In genomic region chr9:12457810-12458209, GRCm38 (mm10) we compare ENCODE assay signal across 22 mouse cellular contexts.
DNase-seq lines count a peak whose midpoint lies in the region; TF ChIP-seq lines count a peak whose summit lies in the region.
"Had no signal": no experiment of that assay in that cellular context is flagged by ENCODE, and none has a peak within 500 bp of the region (broad histone marks: within the 10 kb centered on the region; RNA-seq: fewer than 3 reads in every experiment).

No protein-coding gene starts in this region.

- no peaks in the 10 kb centered on the region for H3K4me1 ChIP-seq in heart, embryonic 10.5 days
- H3K4me1 ChIP-seq: embryonic facial prominence, embryonic 10.5 days; embryonic facial prominence, embryonic 12.5 days; forebrain, embryonic 13.5 days; forebrain, embryonic 15.5 days had no signal

- H3K9me3 ChIP-seq in heart, embryonic 10.5 days, result no peaks in the 10 kb centered on the region
- H3K9me3 ChIP-seq: embryonic facial prominence, embryonic 12.5 days; forebrain, embryonic 13.5 days; forebrain, embryonic 15.5 days; G1E had no signal

- H3K79me3 ChIP-seq in C2C12 (ENCODE audit: low read depth), result no peaks in the 10 kb centered on the region

- DNase-seq in layer of hippocampus, adult 9-10 months (ENCODE audit: low spot score), result peak; percentile 3
- no peak for DNase-seq in layer of hippocampus, adult 11-12 months (ENCODE audit: low spot score)
- peak; percentile 73 for DNase-seq in Muller cell, postnatal 12 days (ENCODE audit: inconsistent ontology term)
- DNase-seq in telencephalon, adult 2 months (ENCODE audit: low read depth, low spot score), result peak; percentile 35
- no peak for DNase-seq in heart, embryonic 10.5 days (ENCODE audit: low spot score)
- no peak for DNase-seq in heart, adult 11 months
- DNase-seq: adrenal gland, adult 2 months; adrenal gland, postnatal 10 days; adrenal gland, postnatal 25 days; cerebellum, adult 11-12 months; cerebellum, adult 2 months; cerebellum, adult 9-10 months; cerebellum, postnatal 10 days; cerebellum, postnatal 25 days; forebrain, postnatal 0 days had no signal

- no peak for TF ChIP-seq CTCF in C2C12 (IDR thresholded peaks at IDR 0.05; ENCODE audit: control insufficient read depth, insufficient read depth, insufficient read length)

- H3K27me3 ChIP-seq in C2C12 (ENCODE audit: control insufficient read depth, insufficient read depth, insufficient read length), result no peaks in the 10 kb centered on the region
- H3K27me3 ChIP-seq in heart, embryonic 10.5 days (ENCODE audit: insufficient read depth, poor library complexity, severe bottlenecking), result no peaks in the 10 kb centered on the region
- H3K27me3 ChIP-seq: CH12.LX; embryonic facial prominence, embryonic 12.5 days; forebrain, embryonic 13.5 days; forebrain, embryonic 15.5 days had no signal

- no peak overlapping the region for H3K27ac ChIP-seq in heart, embryonic 10.5 days
- H3K27ac ChIP-seq: embryonic facial prominence, embryonic 10.5 days; embryonic facial prominence, embryonic 12.5 days; forebrain, embryonic 13.5 days; forebrain, embryonic 15.5 days had no signal

- H3ac ChIP-seq in C2C12 (ENCODE audit: control insufficient read depth, insufficient read length, low read depth), result no peak overlapping the region

- WGBS in heart, embryonic 10.5 days, result 69% methylated on average over 2 of the region's 2 CpGs

- H3K36me3 ChIP-seq in C2C12 (ENCODE audit: control insufficient read depth, insufficient read depth), result no peaks in the 10 kb centered on the region
- no peaks in the 10 kb centered on the region for H3K36me3 ChIP-seq in heart, embryonic 10.5 days
- H3K36me3 ChIP-seq: embryonic facial prominence, embryonic 10.5 days; embryonic facial prominence, embryonic 12.5 days; forebrain, embryonic 15.5 days; G1E had no signal

- H3K4me3 ChIP-seq in C2C12 (ENCODE audit: insufficient read depth, poor library complexity, severe bottlenecking), result no peak overlapping the region
- no peak overlapping the region for H3K4me3 ChIP-seq in heart, embryonic 10.5 days
- H3K4me3 ChIP-seq: embryonic facial prominence, embryonic 10.5 days; embryonic facial prominence, embryonic 12.5 days; forebrain, embryonic 13.5 days; forebrain, embryonic 15.5 days had no signal

- no peaks in the 10 kb centered on the region for H3K79me2 ChIP-seq in C2C12 (ENCODE audit: control insufficient read depth, insufficient read depth)

TF ChIP-seq in C2C12, 6 proteins besides CTCF, POLR2A, EP300 and RAD21:
- no peak for TF ChIP-seq USF1 (IDR thresholded peaks at IDR 0.05; ENCODE audit: low read depth)
- TF ChIP-seq MYOD1 (IDR thresholded peaks at IDR 0.05; ENCODE audit: control insufficient read depth, insufficient read length, low read depth), result peak; percentile 30

Comparison
In these comparisons a context has a peak if more than half of its experiments do, and no peak if none do; other contexts are left out.
1. DNase-seq: peak in layer of hippocampus, adult 9-10 months (single experiment), Muller cell, postnatal 12 days (single experiment) and telencephalon, adult 2 months (single experiment); none in layer of hippocampus, adult 11-12 months (single experiment), heart, embryonic 10.5 days (single experiment) and heart, adult 11 months (single experiment).